Mouse (Mus musculus): Measurements from ENCODE around the gene Slc4a8.

Gene Slc4a8

GRCm38 (mm10) chr15:100825249-100825856, 63.8 kb downstream of the Slc4a8 start:
- intact Hi-C loops (cut with DNase I): no loop called here

GRCm38 (mm10) chr15:100826076-100826475, 64.5 kb downstream of the Slc4a8 start:
- intact Hi-C loops (cut with DNase I): no loop called here

GRCm38 (mm10) chr15:100829775-100830174, 68.2 kb downstream of the Slc4a8 start:
- intact Hi-C loops (cut with DNase I): no loop called here

- intact Hi-C loops (cut with DNase I): no loop called here
Observed at GRCm38 (mm10) chr15:100830682-100831081, 69.1 kb downstream of the Slc4a8 start.

- intact Hi-C loops (cut with DNase I): no loop called here
Observed at GRCm38 (mm10) chr15:100832144-100832543, 70.6 kb downstream of the Slc4a8 start.

GRCm38 (mm10) chr15:100832784-100833183, 71.2 kb downstream of the Slc4a8 start:
- intact Hi-C loops (cut with DNase I): no loop called here

- intact Hi-C loops (cut with DNase I): no loop called here
Observed at GRCm38 (mm10) chr15:100836729-100837128, 75.2 kb downstream of the Slc4a8 start.

- intact Hi-C loops (cut with DNase I): loop anchor here (2.0 kb wide), 1 partner anchor 82 kb away; no protein-coding TSS in a partner anchor
Observed at GRCm38 (mm10) chr15:100838607-100839207, 77.2 kb downstream of the Slc4a8 start.

- intact Hi-C loops (cut with DNase I): no loop called here
Observed at GRCm38 (mm10) chr15:100844336-100844735, 82.8 kb downstream of the Slc4a8 start.

GRCm38 (mm10) chr15:100845049-100845879, 83.7 kb downstream of the Slc4a8 start:
- intact Hi-C loops (cut with DNase I): no loop called here

GRCm38 (mm10) chr15:100847193-100847592, 85.6 kb downstream of the Slc4a8 start:
- intact Hi-C loops (cut with DNase I): no loop called here

- intact Hi-C loops (cut with DNase I): no loop called here
Observed at GRCm38 (mm10) chr15:100857586-100857985, 96.0 kb downstream of the Slc4a8 start.

GRCm38 (mm10) chr15:100860856-100861255, 99.3 kb downstream of the Slc4a8 start:
- intact Hi-C loops (cut with DNase I): no loop called here

- intact Hi-C loops (cut with DNase I): no loop called here
Observed at GRCm38 (mm10) chr15:100865556-100865955, 104.0 kb downstream of the Slc4a8 start.

- intact Hi-C loops (cut with DNase I): no loop called here
Observed at GRCm38 (mm10) chr15:100869558-100869957, 108.0 kb downstream of the Slc4a8 start, which contains the start of gene Scn8a. Scn8a (plus strand) TSS chr15:100869858.

- intact Hi-C loops (cut with DNase I): no loop called here
Observed at GRCm38 (mm10) chr15:100870001-100870774, 108.6 kb downstream of the Slc4a8 start.

- intact Hi-C loops (cut with DNase I): no loop called here
Observed at GRCm38 (mm10) chr15:100870775-100871106, 109.2 kb downstream of the Slc4a8 start.

GRCm38 (mm10) chr15:100871107-100872011, 109.8 kb downstream of the Slc4a8 start:
- intact Hi-C loops (cut with DNase I): no loop called here

GRCm38 (mm10) chr15:100873155-100873554, 111.6 kb downstream of the Slc4a8 start:
- intact Hi-C loops (cut with DNase I): no loop called here

Data from adrenal gland (tissue).